Mouse (Mus musculus) MEL (cell line): ENCODE data around the gene Dmpk.

Experiments
- CTCF ChIP-seq, 3 experiments: IDR thresholded peaks in 2 of 3; conservative IDR thresholded peaks in 1 of 3; 2 replicates each; pipeline ENCODE4 v1.5.1; 2011 to 2012; ENCODE audit warnings: low read length in 3 of 3, low read depth in 2 of 3, mild to moderate bottlenecking in 2 of 3, improper control_type of control experiment in 1 of 3, inconsistent platforms in 1 of 3, mixed read lengths in 1 of 3, moderate library complexity in 1 of 3; ENCODE audit not compliant: control insufficient read depth in 1 of 3, insufficient read depth in 1 of 3, poor library complexity in 1 of 3, severe bottlenecking in 1 of 3
- EP300 ChIP-seq, 2 experiments: IDR thresholded peaks; 2 replicates each; pipeline ENCODE4 v1.6.1; 2011; ENCODE audit warnings: improper control_type of control experiment in 2 of 2, low read length in 2 of 2, low read depth in 1 of 2, mild to moderate bottlenecking in 1 of 2
- MAX ChIP-seq: IDR thresholded peaks from 2 replicates; pipeline ENCODE4 v1.6.1; 2011; ENCODE audit warnings: low read length, improper control_type of control experiment
- POLR2A ChIP-seq, 2 experiments: IDR thresholded peaks; 2 replicates each; pipeline ENCODE4 v1.6.1; 2011 to 2012; ENCODE audit warnings: low read length in 2 of 2, mild to moderate bottlenecking in 2 of 2, control low read depth in 1 of 2, improper control_type of control experiment in 1 of 2, low read depth in 1 of 2, moderate library complexity in 1 of 2; ENCODE audit not compliant: control insufficient read depth in 1 of 2, insufficient read depth in 1 of 2, poor library complexity in 1 of 2
- POLR2AphosphoS2 ChIP-seq: IDR thresholded peaks from 2 replicates; pipeline ENCODE4 v1.6.1; 2011; ENCODE audit warnings: low read length, improper control_type of control experiment
- ZNF384 ChIP-seq: IDR thresholded peaks from 2 replicates; pipeline ENCODE4 v1.6.1; 2012; ENCODE audit warnings: low read depth, mild to moderate bottlenecking, inconsistent platforms, low read length, improper control_type of control experiment

GRCm38 (mm10) chr7:19075231-19075630, 8.4 kb upstream of the Dmpk start:
- no peak for TF ChIP-seq CTCF (IDR thresholded peaks at IDR 0.05 in 2 of 3, conservative IDR thresholded peaks at IDR 0.05 in 1 of 3; ENCODE audit: control insufficient read depth in 1 of 3, insufficient read depth in 1 of 3, low read depth in 2 of 3, low read length in 3 of 3, poor library complexity in 1 of 3, severe bottlenecking in 1 of 3)
- no peak for TF ChIP-seq ZNF384
- no peak for TF ChIP-seq EP300 (IDR thresholded peaks at IDR 0.05; ENCODE audit: low read depth in 1 of 2, low read length in 2 of 2)
- TF ChIP-seq POLR2AphosphoS2 = no peak
- no peak for TF ChIP-seq MAX
- TF ChIP-seq POLR2A (IDR thresholded peaks at IDR 0.05; ENCODE audit: control insufficient read depth in 1 of 2, insufficient read depth in 1 of 2, low read depth in 1 of 2, low read length in 2 of 2, poor library complexity in 1 of 2) = no peak
